Mouse (Mus musculus): ENCODE results near the gene Paf1. TPM values are rescaled to one million over a fixed set of nuclear protein-coding genes. Genes with fewer than 3 reads are reported as not detected.
"Not testable (repeated sequence)": the region's sequence is repeated elsewhere in the genome, so short reads cannot be mapped to it uniquely, and the experiment has no call there.

Paf1 gene
- total RNA-seq, 2 experiments from 2014 or later, result 29.5 to 31.2 TPM

- no peak for DNase-seq (ENCODE audit: low spot score)
Measured at GRCm38 (mm10) chr7:28383606-28384005, 9.1 kb upstream of the Paf1 start.

GRCm38 (mm10) chr7:28384162-28384561, 8.6 kb upstream of the Paf1 start:
- DNase-seq (ENCODE audit: low spot score), result no peak

GRCm38 (mm10) chr7:28385196-28385595, 7.6 kb upstream of the Paf1 start:
- DNase-seq (ENCODE audit: low spot score), result no peak

- peak; percentile 45 for DNase-seq (ENCODE audit: low spot score)
Measured at GRCm38 (mm10) chr7:28386007-28386406, 6.7 kb upstream of the Paf1 start.

- peak; percentile 87 for DNase-seq (ENCODE audit: low spot score)
Measured at GRCm38 (mm10) chr7:28386462-28386861, 6.3 kb upstream of the Paf1 start.

GRCm38 (mm10) chr7:28386877-28387276, 5.9 kb upstream of the Paf1 start:
- not testable (repeated sequence) for DNase-seq (ENCODE audit: low spot score)

- not testable (repeated sequence) for DNase-seq (ENCODE audit: low spot score)
Measured at GRCm38 (mm10) chr7:28387384-28387783, 5.4 kb upstream of the Paf1 start.

- DNase-seq (ENCODE audit: low spot score), result no peak
Measured at GRCm38 (mm10) chr7:28390331-28390730, 2.4 kb upstream of the Paf1 start.

GRCm38 (mm10) chr7:28393272-28393951, 661 bp downstream of the Paf1 start:
- no peak for DNase-seq (ENCODE audit: low spot score)

- DNase-seq (ENCODE audit: low spot score), result no peak
Measured at GRCm38 (mm10) chr7:28395425-28395824, 2.7 kb downstream of the Paf1 start.

GRCm38 (mm10) chr7:28398000-28398399, 5.2 kb downstream of the Paf1 start:
- peak; percentile 27 for DNase-seq (ENCODE audit: low spot score)

- no peak for DNase-seq (ENCODE audit: low spot score)
Measured at GRCm38 (mm10) chr7:28398696-28399340, 6.1 kb downstream of the Paf1 start.

GRCm38 (mm10) chr7:28401030-28401429, 8.3 kb downstream of the Paf1 start:
- no peak for DNase-seq (ENCODE audit: low spot score)

GRCm38 (mm10) chr7:28401942-28402341, 9.2 kb downstream of the Paf1 start:
- DNase-seq (ENCODE audit: low spot score), result no peak

GRCm38 (mm10) chr7:28410841-28411475, 18.2 kb downstream of the Paf1 start:
- DNase-seq (ENCODE audit: low spot score), result peak; percentile 77

- DNase-seq (ENCODE audit: low spot score), result no peak
Measured at GRCm38 (mm10) chr7:28412826-28413225, 20.1 kb downstream of the Paf1 start.

- DNase-seq (ENCODE audit: low spot score), result no peak
Measured at GRCm38 (mm10) chr7:28417368-28417767, 24.6 kb downstream of the Paf1 start.

GRCm38 (mm10) chr7:28418096-28418670, 25.4 kb downstream of the Paf1 start:
- peak; percentile 80 for DNase-seq (ENCODE audit: low spot score)

- DNase-seq (ENCODE audit: low spot score), result peak; percentile 16
Measured at GRCm38 (mm10) chr7:28419416-28419815, 26.7 kb downstream of the Paf1 start.

GRCm38 (mm10) chr7:28423018-28423417, 30.3 kb downstream of the Paf1 start:
- no peak for DNase-seq (ENCODE audit: low spot score)

- no peak for DNase-seq (ENCODE audit: low spot score)
Measured at GRCm38 (mm10) chr7:28427738-28428137, 35.0 kb downstream of the Paf1 start.

GRCm38 (mm10) chr7:28430512-28430911, 37.8 kb downstream of the Paf1 start:
- DNase-seq (ENCODE audit: low spot score), result no peak
